Mouse (Mus musculus) MEL (cell line): ENCODE measurements at regions not wholly inside any gene's neighbourhood (a gene's known extent, or its start where the extent isn't known, plus 50 kb on each side); places are given as distances from the start of the nearest gene placed in this dataset.

Experiments
- DNase-seq: peaks from one replicate; pipeline ENCODE4 v3.0.0; 2011; ENCODE audit warnings: low read depth, low spot score
- H3K27ac ChIP-seq: 2 replicates; pipeline ENCODE4 v1.5.1; 2012; ENCODE audit warnings: low read depth, mild to moderate bottlenecking, control low read depth, low read length, moderate library complexity; ENCODE audit not compliant: control insufficient read depth
- H3K27me3 ChIP-seq, 2 experiments: fragments of 150-350 bp in 1 of 2; sonication (generic) in 1 of 2; 2 replicates each; pipeline ENCODE4 v1.6.1; 2012; ENCODE audit warnings: low read length in 2 of 2, mild to moderate bottlenecking in 2 of 2, improper control_type of control experiment in 1 of 2, moderate library complexity in 1 of 2; ENCODE audit not compliant: insufficient read depth in 2 of 2, control insufficient read depth in 1 of 2
- H3K36me3 ChIP-seq, 2 experiments: 2 replicates each; pipeline ENCODE4 v1.6.1; 2012 to 2014; ENCODE audit warnings: low read length in 2 of 2, improper control_type of control experiment in 1 of 2, inconsistent platforms in 1 of 2, mild to moderate bottlenecking in 1 of 2; ENCODE audit not compliant: insufficient read depth in 2 of 2, control insufficient read depth in 1 of 2
- H3K4me1 ChIP-seq, 2 experiments: fragments of 150-350 bp in 1 of 2; sonication (generic) in 1 of 2; 2 replicates each; pipeline ENCODE4 v1.6.1; 2012; ENCODE audit warnings: low read length in 2 of 2, improper control_type of control experiment in 1 of 2, mild to moderate bottlenecking in 1 of 2; ENCODE audit not compliant: insufficient read depth in 2 of 2, control insufficient read depth in 1 of 2
- H3K4me3 ChIP-seq, 2 experiments: fragments of 150-350 bp in 1 of 2; sonication (generic) in 1 of 2; 2 replicates each; pipeline ENCODE4 v1.5.1; 2012; ENCODE audit warnings: low read depth in 2 of 2, low read length in 2 of 2, mild to moderate bottlenecking in 2 of 2, moderate library complexity in 2 of 2, control low read depth in 1 of 2, improper control_type of control experiment in 1 of 2; ENCODE audit not compliant: control insufficient read depth in 1 of 2, insufficient read depth in 1 of 2
- H3K79me2 ChIP-seq: 2 replicates; pipeline ENCODE4 v1.6.1; 2012; ENCODE audit warnings: mild to moderate bottlenecking, low read length, moderate library complexity; ENCODE audit not compliant: control insufficient read depth, poor library complexity, insufficient read depth
- H3K9ac ChIP-seq: 2 replicates; pipeline ENCODE4 v1.6.1; 2012; ENCODE audit warnings: low read depth, mild to moderate bottlenecking, control low read depth, low read length, moderate library complexity; ENCODE audit not compliant: control insufficient read depth, poor library complexity, severe bottlenecking
- H3K9me3 ChIP-seq: fragments of 150-350 bp; sonication (generic); replicated peaks from 2 replicates; pipeline ENCODE4 v1.6.1; 2012; ENCODE audit warnings: mild to moderate bottlenecking, low read length, improper control_type of control experiment, moderate library complexity; ENCODE audit not compliant: insufficient read depth
- BHLHE40 ChIP-seq: IDR thresholded peaks from 2 replicates; pipeline ENCODE4 v1.6.1; 2012; ENCODE audit warnings: low read depth, mild to moderate bottlenecking, inconsistent platforms, low read length, improper control_type of control experiment, borderline replicate concordance
- CHD1 ChIP-seq: IDR thresholded peaks from 2 replicates; pipeline ENCODE4 v1.6.1; 2012; ENCODE audit warnings: low read depth, mild to moderate bottlenecking, inconsistent platforms, low read length, improper control_type of control experiment
- CHD2 ChIP-seq: IDR thresholded peaks from 2 replicates; pipeline ENCODE4 v1.6.1; 2011; ENCODE audit warnings: low read length, improper control_type of control experiment
- E2F4 ChIP-seq: IDR thresholded peaks from 2 replicates; pipeline ENCODE4 v1.6.1; 2011; ENCODE audit warnings: low read depth, low read length, improper control_type of control experiment, borderline replicate concordance
- ELF1 ChIP-seq: IDR thresholded peaks from 2 replicates; pipeline ENCODE4 v1.6.1; 2014; ENCODE audit warnings: low read depth, mild to moderate bottlenecking, inconsistent platforms, low read length, improper control_type of control experiment, moderate library complexity
- EP300 ChIP-seq, 2 experiments: IDR thresholded peaks; 2 replicates each; pipeline ENCODE4 v1.6.1; 2011; ENCODE audit warnings: improper control_type of control experiment in 2 of 2, low read length in 2 of 2, low read depth in 1 of 2, mild to moderate bottlenecking in 1 of 2
- ETS1 ChIP-seq: IDR thresholded peaks from 2 replicates; pipeline ENCODE4 v1.6.1; 2012; ENCODE audit warnings: low read depth, mild to moderate bottlenecking, inconsistent platforms, low read length, improper control_type of control experiment, moderate library complexity
- GATA1 ChIP-seq: IDR thresholded peaks from 2 replicates; pipeline ENCODE4 v1.6.1; 2011; ENCODE audit warnings: low read depth, low read length, improper control_type of control experiment
- HCFC1 ChIP-seq: IDR thresholded peaks from 2 replicates; pipeline ENCODE4 v1.6.1; 2012; ENCODE audit warnings: low read depth, mild to moderate bottlenecking, inconsistent platforms, low read length, improper control_type of control experiment, moderate library complexity
- MAFK ChIP-seq: IDR thresholded peaks from 2 replicates; pipeline ENCODE4 v1.6.1; 2011; ENCODE audit warnings: low read depth, mild to moderate bottlenecking, low read length, improper control_type of control experiment, borderline replicate concordance
- MAX ChIP-seq: IDR thresholded peaks from 2 replicates; pipeline ENCODE4 v1.6.1; 2011; ENCODE audit warnings: low read length, improper control_type of control experiment
- MEF2A ChIP-seq: IDR thresholded peaks from 2 replicates; pipeline ENCODE4 v1.6.1; 2014; ENCODE audit warnings: low read depth, mild to moderate bottlenecking, inconsistent platforms, low read length, improper control_type of control experiment; ENCODE audit not compliant: poor library complexity, insufficient replicate concordance, severe bottlenecking; ENCODE audit errors: extremely low read depth
- MXI1 ChIP-seq: IDR thresholded peaks from 2 replicates; pipeline ENCODE4 v1.6.1; 2011; ENCODE audit warnings: mild to moderate bottlenecking, low read depth, low read length, improper control_type of control experiment
- NELFE ChIP-seq: IDR thresholded peaks from 2 replicates; pipeline ENCODE4 v1.6.1; 2011; ENCODE audit warnings: low read depth, low read length, improper control_type of control experiment
- NRF1 ChIP-seq: IDR thresholded peaks from 2 replicates; pipeline ENCODE4 v1.6.1; 2014; ENCODE audit warnings: low read depth, mild to moderate bottlenecking, inconsistent platforms, low read length, improper control_type of control experiment, moderate library complexity; ENCODE audit not compliant: poor library complexity, insufficient read depth, severe bottlenecking
- POLR2AphosphoS2 ChIP-seq: IDR thresholded peaks from 2 replicates; pipeline ENCODE4 v1.6.1; 2011; ENCODE audit warnings: low read length, improper control_type of control experiment
- RAD21 ChIP-seq: IDR thresholded peaks from 2 replicates; pipeline ENCODE4 v1.6.1; 2011; ENCODE audit warnings: mild to moderate bottlenecking, low read depth, low read length, improper control_type of control experiment
- RCOR1 ChIP-seq: IDR thresholded peaks from 2 replicates; pipeline ENCODE4 v1.6.1; 2012; ENCODE audit warnings: low read depth, mild to moderate bottlenecking, inconsistent platforms, low read length, improper control_type of control experiment
- SMC3 ChIP-seq: IDR thresholded peaks from 2 replicates; pipeline ENCODE4 v1.6.1; 2011; ENCODE audit warnings: low read depth, low read length, improper control_type of control experiment
- TAL1 ChIP-seq: IDR thresholded peaks from 2 replicates; pipeline ENCODE4 v1.6.1; 2012; ENCODE audit warnings: mild to moderate bottlenecking, inconsistent platforms, low read length, moderate library complexity, mixed read lengths
- USF1 ChIP-seq: IDR thresholded peaks from 2 replicates; pipeline ENCODE4 v1.6.1; 2014; ENCODE audit warnings: low read depth, mild to moderate bottlenecking, inconsistent platforms, low read length, improper control_type of control experiment, moderate library complexity
- USF2 ChIP-seq, 2 experiments: IDR thresholded peaks; 2 replicates each; pipeline ENCODE4 v1.6.1; 2011 to 2012; ENCODE audit warnings: improper control_type of control experiment in 2 of 2, low read length in 2 of 2, borderline replicate concordance in 1 of 2, inconsistent platforms in 1 of 2, low read depth in 1 of 2, mild to moderate bottlenecking in 1 of 2; ENCODE audit not compliant: insufficient read depth in 1 of 2
- ZMIZ1 ChIP-seq: IDR thresholded peaks from 2 replicates; pipeline ENCODE4 v1.6.1; 2012; ENCODE audit warnings: low read depth, mild to moderate bottlenecking, inconsistent platforms, low read length, improper control_type of control experiment, moderate library complexity
- ZNF384 ChIP-seq: IDR thresholded peaks from 2 replicates; pipeline ENCODE4 v1.6.1; 2012; ENCODE audit warnings: low read depth, mild to moderate bottlenecking, inconsistent platforms, low read length, improper control_type of control experiment

DNA sequence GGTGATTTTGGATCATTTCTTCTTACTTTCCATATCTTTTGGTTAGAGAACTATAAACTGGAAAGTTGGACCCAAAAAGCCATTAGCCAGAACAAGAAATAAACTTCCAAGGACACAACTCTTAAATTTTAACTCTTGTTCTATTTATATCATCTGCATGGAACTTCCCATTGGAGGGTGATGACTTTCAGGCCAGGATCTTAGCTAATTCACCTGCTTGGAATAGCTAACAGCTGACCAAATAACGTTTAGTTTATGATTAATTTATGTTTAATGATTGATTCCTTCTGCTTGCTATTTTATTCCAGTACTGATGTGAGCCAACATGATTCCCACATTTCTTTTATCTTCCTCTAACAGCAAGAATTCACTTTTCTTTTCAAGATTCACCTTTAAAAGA is 119.7 kb downstream of the Alg10b start:
- TF ChIP-seq ETS1 (no peak), MAFK (no peak), NELFE (no peak), EP300 (IDR thresholded peaks at IDR 0.05; ENCODE audit: low read depth in 1 of 2, low read length in 2 of 2) (no peak), E2F4 (no peak), ZMIZ1 (no peak), USF2 (IDR thresholded peaks at IDR 0.05; ENCODE audit: borderline replicate concordance in 1 of 2, insufficient read depth in 1 of 2, low read depth in 1 of 2, low read length in 2 of 2) (no peak), CHD1 (no peak), ELF1 (no peak)
- TF ChIP-seq, all 39 proteins: peak for 0
- no peak for DNase-seq
- Histone ChIP-seq H3K79me2 (no peaks in the 10 kb centered on the region), H3K9me3 (no peaks in the 10 kb centered on the region), H3K36me3 (no peaks in the 10 kb centered on the region), H3K27ac (no peak overlapping the region), H3K27me3 (no peaks in the 10 kb centered on the region), H3K4me1 (no peaks in the 10 kb centered on the region), H3K4me3 (no peak overlapping the region), H3K9ac (no peak overlapping the region)

DNA sequence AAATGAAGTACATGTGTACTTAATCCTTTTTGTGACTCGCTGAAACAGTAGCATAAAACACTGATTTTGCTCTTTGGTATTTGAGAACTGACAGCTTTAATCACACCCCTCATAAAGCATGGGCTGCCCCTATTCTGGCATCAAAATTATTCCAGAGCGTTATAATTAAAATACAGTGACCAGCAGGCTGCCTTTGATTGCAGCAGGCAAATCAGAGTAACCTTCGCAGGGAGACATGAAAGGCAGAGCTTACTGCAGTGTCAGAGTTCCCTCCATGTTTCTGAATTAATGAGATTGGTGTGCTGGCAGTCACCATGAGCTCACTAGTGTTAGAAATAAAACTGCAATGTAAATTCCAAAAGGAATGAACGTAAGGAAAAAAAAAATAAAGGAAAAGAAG is 120.8 kb downstream of the Alg10b start:
- H3K4me3 ChIP-seq: no peak overlapping the region
- TF ChIP-seq GATA1 (no peak), RCOR1 (no peak), TAL1 (no peak), USF2 (IDR thresholded peaks at IDR 0.05; ENCODE audit: borderline replicate concordance in 1 of 2, insufficient read depth in 1 of 2, low read depth in 1 of 2, low read length in 2 of 2) (no peak), USF1 (no peak), MEF2A (no peak), ZMIZ1 (no peak), CHD1 (no peak), RAD21 (no peak), HCFC1 (no peak), MAX (no peak), MAFK (no peak), POLR2AphosphoS2 (no peak), BHLHE40 (no peak), MXI1 (no peak), NRF1 (no peak), CHD2 (no peak), ZNF384 (no peak), NELFE (no peak), SMC3 (no peak)
- no peaks in the 10 kb centered on the region for H3K27me3 ChIP-seq
- DNase-seq: no peak
- H3K36me3 ChIP-seq: no peaks in the 10 kb centered on the region
- H3K4me1 ChIP-seq: no peaks in the 10 kb centered on the region
- H3K79me2 ChIP-seq: no peaks in the 10 kb centered on the region
- H3K9ac ChIP-seq: no peak overlapping the region
- no peak overlapping the region for H3K27ac ChIP-seq
- H3K9me3 ChIP-seq: no peaks in the 10 kb centered on the region
